Mouse (Mus musculus) testis, adult 2 months (tissue): ENCODE results near the gene Zfp114. TPM values are rescaled to one million over a fixed set of nuclear protein-coding genes. Genes with fewer than 3 reads are reported as not detected.

Experiments used
- H3K27ac ChIP-seq: fragments of 200-500 bp; 2 replicates; pipeline ENCODE4 v1.5.1; 2012; ENCODE audit warnings: low read depth, low read length; ENCODE audit not compliant: control insufficient read depth, insufficient read depth
- H3K27me3 ChIP-seq: fragments of 200-500 bp; 2 replicates; pipeline ENCODE4 v1.6.1; 2012; ENCODE audit warnings: mild to moderate bottlenecking, low read length, moderate library complexity; ENCODE audit not compliant: control insufficient read depth, insufficient read depth
- H3K36me3 ChIP-seq: fragments of 200-500 bp; 2 replicates; pipeline ENCODE4 v1.6.1; 2012; ENCODE audit warnings: mild to moderate bottlenecking, low read length; ENCODE audit not compliant: control insufficient read depth, insufficient read depth
- H3K4me1 ChIP-seq: fragments of 200-500 bp; 2 replicates; pipeline ENCODE4 v1.6.1; 2012; ENCODE audit warnings: low read length; ENCODE audit not compliant: control insufficient read depth, insufficient read depth
- H3K4me3 ChIP-seq: fragments of 200-500 bp; 2 replicates; pipeline ENCODE4 v1.5.1; 2012; ENCODE audit warnings: low read depth, mild to moderate bottlenecking, low read length, moderate library complexity, mixed read lengths; ENCODE audit not compliant: control insufficient read depth
- CTCF ChIP-seq: fragments of 200-500 bp; IDR thresholded peaks from 2 replicates; pipeline ENCODE4 v1.5.1; 2012; ENCODE audit warnings: low read depth, mild to moderate bottlenecking, inconsistent platforms, low read length, moderate library complexity; ENCODE audit not compliant: control insufficient read depth, insufficient read depth, insufficient replicate concordance
- POLR2A ChIP-seq: fragments of 200-500 bp; IDR thresholded peaks from 2 replicates; pipeline ENCODE4 v1.6.1; 2012; ENCODE audit warnings: low read depth, mild to moderate bottlenecking, inconsistent platforms, low read length, moderate library complexity; ENCODE audit not compliant: control insufficient read depth
- polyA plus RNA-seq: library from polyadenylated mRNA; depleted of rRNA; stranded (reverse); fragments of >200 nt; gene quantifications from 2 replicates; pipeline ENCODE4 v1.2.3, GENCODE M21; 2012

Gene Zfp114
- polyA plus RNA-seq, 1 experiment: 0.11 TPM

DNA sequence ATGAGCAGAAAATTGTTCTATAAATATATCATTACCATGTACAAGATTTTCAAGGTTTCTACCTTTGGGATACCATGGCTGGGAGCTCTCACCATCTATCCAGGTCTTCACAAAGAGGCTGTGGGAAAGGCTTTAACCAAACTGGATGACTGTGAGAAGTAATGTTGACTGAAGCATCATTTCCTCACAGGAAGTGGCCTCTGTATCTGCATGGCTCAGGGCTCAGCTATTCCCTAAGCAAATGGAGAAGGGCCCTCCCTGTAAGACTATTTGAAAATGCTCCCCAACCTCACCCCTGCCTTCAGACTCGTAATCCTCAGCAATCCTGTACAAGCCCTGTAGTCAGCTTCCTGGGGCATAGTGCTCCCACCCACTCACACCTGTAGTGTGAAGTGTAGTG is 12.8 kb downstream of the Zfp114 start:
- no peaks in the 10 kb centered on the region for H3K4me1 ChIP-seq
- no peak overlapping the region for H3K4me3 ChIP-seq
- H3K36me3 ChIP-seq: no peaks in the 10 kb centered on the region
- no peak overlapping the region for H3K27ac ChIP-seq
- TF ChIP-seq CTCF (no peak), POLR2A (no peak)
- H3K27me3 ChIP-seq: no peaks in the 10 kb centered on the region

DNA sequence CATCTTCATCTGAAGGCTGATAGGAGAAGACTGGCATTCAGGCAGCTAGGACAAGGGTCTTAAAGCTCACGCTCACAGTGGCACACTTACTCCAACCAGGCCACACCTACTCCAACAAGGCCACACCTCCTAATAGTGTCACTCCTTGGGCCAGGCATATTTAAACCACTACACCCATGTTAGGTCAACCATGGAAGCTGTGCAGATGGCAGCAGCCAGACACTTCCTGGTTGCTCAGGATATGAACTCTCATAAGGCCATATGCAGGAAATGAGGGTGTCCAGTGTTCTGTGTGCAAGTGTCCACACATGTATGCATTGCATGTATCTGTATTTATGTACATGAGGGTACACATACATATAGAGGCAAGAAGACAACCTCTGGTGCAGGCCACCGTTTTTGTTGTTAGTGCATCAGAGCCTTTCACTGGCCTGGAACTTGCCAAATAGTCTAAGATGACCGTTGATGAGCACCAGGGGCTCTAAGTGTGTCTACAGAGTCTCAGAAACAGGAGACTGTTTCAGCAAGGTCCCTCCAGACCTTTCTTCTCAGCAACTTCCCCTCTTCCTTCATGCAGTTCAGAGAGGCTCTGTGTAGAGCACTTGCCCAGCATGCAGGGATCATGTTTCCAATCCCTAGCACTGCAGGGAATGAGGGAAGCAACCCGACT is 14.2 kb downstream of the Zfp114 start:
- Histone ChIP-seq H3K36me3 (no peaks in the 10 kb centered on the region), H3K4me1 (no peaks in the 10 kb centered on the region), H3K27ac (no peak overlapping the region), H3K4me3 (no peak overlapping the region), H3K27me3 (no peaks in the 10 kb centered on the region)
- TF ChIP-seq POLR2A: no peak
- TF ChIP-seq CTCF: no peak

DNA sequence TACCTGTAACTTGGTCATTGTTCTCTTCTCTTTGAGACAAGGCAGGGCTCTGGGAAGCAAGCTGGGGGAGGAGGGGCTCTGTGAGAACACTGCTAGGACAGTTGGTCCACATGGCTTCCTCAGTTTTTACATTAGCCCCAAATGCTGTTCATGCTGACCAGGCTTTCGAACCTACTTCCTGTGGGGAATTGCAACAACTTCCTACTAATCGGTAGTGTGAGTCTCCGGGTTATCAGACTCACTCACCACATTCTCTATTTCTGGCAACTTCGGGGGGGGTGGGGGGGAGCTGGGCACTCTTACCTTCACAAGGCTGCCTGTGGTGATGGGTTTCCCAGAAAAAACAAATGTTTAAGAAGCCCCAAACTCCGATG is 14.7 kb downstream of the Zfp114 start:
- no peaks in the 10 kb centered on the region for H3K4me1 ChIP-seq
- no peak overlapping the region for H3K27ac ChIP-seq
- no peaks in the 10 kb centered on the region for H3K27me3 ChIP-seq
- H3K36me3 ChIP-seq: no peaks in the 10 kb centered on the region
- no peak for TF ChIP-seq POLR2A
- no peak for TF ChIP-seq CTCF
- no peak overlapping the region for H3K4me3 ChIP-seq

DNA sequence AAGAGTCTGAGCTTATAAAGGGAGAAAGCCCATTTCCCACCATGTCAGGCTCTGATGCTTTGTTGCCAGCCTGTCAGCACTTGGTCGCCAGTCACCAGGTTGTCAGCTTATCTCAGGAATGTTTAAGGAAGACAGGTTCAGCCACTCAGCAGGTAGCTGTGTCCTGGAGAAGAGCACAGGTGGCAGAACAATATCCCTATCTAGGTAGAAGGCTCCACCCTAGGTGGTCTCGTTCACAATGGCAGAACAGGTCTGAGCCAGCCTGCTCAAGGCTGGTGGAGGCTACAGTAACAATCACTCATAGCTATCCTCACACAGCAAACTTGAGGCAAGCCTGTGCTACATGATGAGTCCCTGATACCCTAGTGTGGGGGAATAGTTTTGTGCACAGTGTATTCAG is 16.5 kb downstream of the Zfp114 start:
- Histone ChIP-seq H3K4me3 (no peak overlapping the region), H3K36me3 (no peaks in the 10 kb centered on the region), H3K27ac (no peak overlapping the region), H3K27me3 (no peaks in the 10 kb centered on the region), H3K4me1 (no peaks in the 10 kb centered on the region)
- no peak for TF ChIP-seq POLR2A

- Histone ChIP-seq H3K27me3 (no peaks in the 10 kb centered on the region), H3K4me1 (no peaks in the 10 kb centered on the region), H3K36me3 (no peaks in the 10 kb centered on the region), H3K27ac (no peak overlapping the region), H3K4me3 (no peak overlapping the region)
- no peak for TF ChIP-seq POLR2A
- no peak for TF ChIP-seq CTCF
Measured at GRCm38 (mm10) chr7:24193157-24193556, 18.3 kb downstream of the Zfp114 start.

DNA sequence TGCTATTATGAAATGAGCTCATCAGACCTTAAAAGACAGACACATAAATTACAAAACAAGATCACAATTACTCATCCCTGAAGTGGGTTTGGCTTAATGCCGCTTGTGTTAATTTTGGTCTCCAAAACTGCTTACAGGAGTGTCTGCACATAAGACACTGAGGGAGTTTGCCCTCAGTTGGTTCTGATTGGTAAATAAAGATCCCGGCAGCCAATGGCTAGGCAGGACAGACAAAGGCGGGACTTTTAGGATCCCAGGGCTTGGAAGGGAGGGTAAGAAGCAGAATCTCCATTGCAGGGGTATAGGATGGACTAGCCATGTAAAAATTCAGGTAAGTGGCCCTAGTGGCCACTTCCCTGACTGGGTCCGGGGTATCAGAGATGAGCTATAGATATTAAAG is 22.1 kb downstream of the Zfp114 start:
- no peaks in the 10 kb centered on the region for H3K27me3 ChIP-seq
- no peak overlapping the region for H3K27ac ChIP-seq
- H3K4me1 ChIP-seq: no peaks in the 10 kb centered on the region
- H3K36me3 ChIP-seq: no peaks in the 10 kb centered on the region
- TF ChIP-seq CTCF (no peak), POLR2A (no peak)
- H3K4me3 ChIP-seq: no peak overlapping the region

- Histone ChIP-seq H3K36me3 (no peaks in the 10 kb centered on the region), H3K4me3 (peak overlapping the region; percentile 80), H3K27me3 (no peaks in the 10 kb centered on the region), H3K27ac (no peak overlapping the region), H3K4me1 (peaks cover 8% of the 10 kb centered on the region)
- TF ChIP-seq POLR2A (0 out of 2 replicates have a peak, but pooled peaks have one; percentile 39), CTCF (no peak)
Measured at GRCm38 (mm10) chr7:24207488-24208261, 32.8 kb downstream of the Zfp114 start.
